Mouse (Mus musculus) kidney, postnatal 0 days (tissue): ENCODE measurements at regions not wholly inside any gene's neighbourhood (a gene's known extent, or its start where the extent isn't known, plus 50 kb on each side); places are given as distances from the start of the nearest gene placed in this dataset.
A peak's percentile ranks its signal among the peaks of the same experiment; 100 is the strongest.

ENCODE experiments used
- ATAC-seq: fragments of 200-750 bp; cut with Nextera tagmentation; replicated peaks from 2 replicates; pipeline ENCODE4 v1.8.0; 2017; ENCODE audit warnings: low read depth, moderate number of reproducible peaks, moderate TSS enrichment, moderate library complexity; ENCODE audit not compliant: low FRiP score
- DNase-seq: peaks from one replicate; pipeline ENCODE4 v3.0.0-alpha.2; 2016; ENCODE audit warnings: low spot score
- H3K27ac ChIP-seq: fragments of 300-500 bp; sonication (generic); 2 replicates; pipeline ENCODE4 v1.5.1; 2014; ENCODE audit warnings: mild to moderate bottlenecking
- H3K27me3 ChIP-seq: fragments of 300-500 bp; sonication (generic); 2 replicates; pipeline ENCODE4 v1.6.1; 2014; ENCODE audit warnings: low read length, mixed read lengths; ENCODE audit not compliant: insufficient read depth
- H3K36me3 ChIP-seq: fragments of 300-500 bp; sonication (generic); 2 replicates; pipeline ENCODE4 v1.6.1; 2014; ENCODE audit warnings: low read length, mixed read lengths; ENCODE audit not compliant: insufficient read depth
- H3K4me1 ChIP-seq: fragments of 300-500 bp; sonication (generic); replicated peaks from 2 replicates; pipeline ENCODE4 v1.6.1; 2014; ENCODE audit warnings: antibody characterized with exemption, low read length, mixed read lengths; ENCODE audit not compliant: insufficient read depth
- H3K4me2 ChIP-seq: fragments of 300-500 bp; sonication (generic); 2 replicates; pipeline ENCODE4 v1.6.1; 2014; ENCODE audit warnings: mild to moderate bottlenecking, low read length, moderate library complexity, mixed read lengths
- H3K4me3 ChIP-seq: fragments of 300-500 bp; sonication (generic); replicated peaks from 2 replicates; pipeline ENCODE4 v1.5.1; 2014; ENCODE audit warnings: low read depth, low read length
- H3K9ac ChIP-seq: fragments of 300-500 bp; sonication (generic); 2 replicates; pipeline ENCODE4 v1.6.1; 2014; ENCODE audit warnings: low read depth, low read length
- H3K9me3 ChIP-seq: fragments of 300-500 bp; sonication (generic); replicated peaks from 2 replicates; pipeline ENCODE4 v1.6.1; 2016; ENCODE audit warnings: low read length, inconsistent platforms, mixed read lengths
- CTCF ChIP-seq: IDR thresholded peaks from 2 replicates; pipeline ENCODE4 v1.5.1; 2016; ENCODE audit warnings: antibody characterized with exemption, low read depth, mild to moderate bottlenecking, moderate library complexity
- WGBS: fragments of 180-500 bp; shearing (Covaris S2); extraction: QIAGEN DNeasy Blood & Tissue Kit; methylation state at CpG from one replicate; pipeline ENCODE4 v1.1.7; 2014; 5-methylcytosine and 5-hydroxymethylcytosine counted together

DNA sequence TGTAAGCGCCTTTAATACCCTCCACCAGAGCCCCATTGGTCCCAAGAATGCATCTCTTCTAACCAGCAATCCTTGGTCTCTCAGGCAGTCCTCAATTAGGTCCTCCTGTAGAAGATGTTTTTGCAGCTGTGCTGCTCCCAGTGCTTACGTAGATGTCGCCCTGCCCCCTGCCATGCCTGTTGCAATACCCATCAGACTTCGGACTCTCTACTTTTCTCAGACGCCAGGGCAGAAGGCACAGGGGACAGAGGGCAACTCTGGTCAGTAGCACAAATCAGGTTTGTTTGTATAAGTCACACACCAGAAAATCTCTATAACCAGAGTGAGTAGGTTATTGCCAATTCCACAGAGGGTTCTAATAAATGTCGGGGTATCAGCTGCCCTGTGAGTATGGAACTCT, 123.0 kb upstream of the Mocs1 start:
- peak; percentile 24 for DNase-seq
- Histone ChIP-seq H3K9ac (no peak overlapping the region), H3K27ac (peak overlapping the region; percentile 31; the same call in 1 of the 2 replicates), H3K4me1 (no peaks in the 10 kb centered on the region), H3K27me3 (no peaks in the 10 kb centered on the region), H3K36me3 (no peaks in the 10 kb centered on the region), H3K4me3 (no peak overlapping the region), H3K9me3 (no peaks in the 10 kb centered on the region), H3K4me2 (no peak overlapping the region)
- WGBS, result 63% methylated on average over 6 of the region's 6 CpGs
- ATAC-seq, result peak; percentile 87
- no peak for TF ChIP-seq CTCF

DNA sequence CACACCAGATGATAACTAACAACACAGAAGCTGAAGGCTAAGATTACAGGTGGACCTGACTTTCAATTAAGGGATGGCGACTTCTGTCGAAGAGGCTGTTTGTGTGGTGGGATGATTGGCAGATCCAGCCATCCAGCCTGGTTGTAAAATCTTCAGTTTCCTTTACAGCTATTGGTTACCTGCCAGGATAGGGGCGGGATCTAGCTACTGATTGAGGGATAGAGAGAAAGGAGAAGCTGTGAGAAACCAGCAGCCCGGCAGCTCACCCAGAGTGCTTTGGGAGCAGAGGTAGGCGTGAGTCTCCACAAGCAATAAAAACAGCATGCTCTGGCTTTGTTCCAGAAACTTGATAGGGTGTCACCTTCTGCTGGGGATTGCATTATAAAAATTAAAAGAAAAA, 119.1 kb upstream of the Mocs1 start:
- H3K4me3 ChIP-seq, result no peak overlapping the region
- no peaks in the 10 kb centered on the region for H3K9me3 ChIP-seq
- DNase-seq (peak; percentile 94), ATAC-seq (peak; percentile 83)
- H3K36me3 ChIP-seq, result no peaks in the 10 kb centered on the region
- 9% methylated on average over 5 of the region's 5 CpGs for WGBS
- TF ChIP-seq CTCF, result no peak
- no peak overlapping the region for H3K27ac ChIP-seq
- H3K4me2 ChIP-seq, result peak overlapping the region; percentile 27
- no peaks in the 10 kb centered on the region for H3K27me3 ChIP-seq
- no peak overlapping the region for H3K9ac ChIP-seq
- no peaks in the 10 kb centered on the region for H3K4me1 ChIP-seq

DNA sequence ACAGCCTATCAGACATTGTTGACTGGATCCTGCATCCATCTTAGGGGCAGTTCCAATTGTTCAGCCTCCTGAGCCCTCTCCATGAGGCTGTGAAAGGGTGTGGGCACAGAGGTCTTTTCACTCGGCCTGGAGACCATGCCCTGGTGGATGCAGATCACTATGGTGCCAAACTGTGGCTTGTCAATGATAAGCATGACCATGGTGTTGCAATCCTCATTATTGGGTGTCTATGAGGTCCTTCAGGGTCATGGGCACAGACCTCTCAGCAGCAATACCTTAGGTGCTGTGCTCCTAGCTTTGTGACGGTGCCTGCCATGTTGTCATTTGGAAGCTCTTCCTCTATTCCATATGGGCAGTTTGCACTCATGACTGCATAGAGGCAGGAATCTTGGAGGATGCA, 114.0 kb upstream of the Mocs1 start:
- 85% methylated on average over 2 of the region's 2 CpGs for WGBS
- ATAC-seq (no peak), DNase-seq (no peak)
- Histone ChIP-seq H3K9me3 (no peaks in the 10 kb centered on the region), H3K27me3 (no peaks in the 10 kb centered on the region), H3K4me1 (no peaks in the 10 kb centered on the region), H3K27ac (no peak overlapping the region), H3K4me2 (no peak overlapping the region), H3K4me3 (no peak overlapping the region), H3K36me3 (no peaks in the 10 kb centered on the region), H3K9ac (no peak overlapping the region)
- TF ChIP-seq CTCF, result no peak

DNA sequence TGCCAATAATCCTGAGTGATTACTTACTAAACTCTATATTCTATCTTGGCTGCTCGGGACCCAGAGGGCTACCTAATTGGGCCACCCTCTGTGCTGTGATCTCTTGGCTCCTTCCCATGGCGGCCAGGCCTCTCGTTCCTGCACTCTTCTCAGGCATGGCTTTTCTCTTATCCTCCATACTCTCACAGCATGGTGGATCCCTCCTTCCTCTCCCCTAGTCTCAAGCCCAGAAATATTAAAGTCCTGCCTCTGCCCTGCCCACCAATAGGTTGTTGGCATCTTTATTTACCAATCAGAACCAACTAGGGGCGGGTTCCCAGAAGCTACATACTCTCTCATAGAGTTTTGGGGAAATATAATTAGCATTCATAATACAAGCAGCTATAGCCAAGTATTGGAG, 100.6 kb upstream of the Mocs1 start:
- H3K4me2 ChIP-seq, result no peak overlapping the region
- no peak overlapping the region for H3K27ac ChIP-seq
- no peaks in the 10 kb centered on the region for H3K36me3 ChIP-seq
- DNase-seq (no peak), ATAC-seq (no peak)
- H3K9ac ChIP-seq, result no peak overlapping the region
- no peak for TF ChIP-seq CTCF
- 75% methylated on average over 4 of the region's 4 CpGs for WGBS
- no peaks in the 10 kb centered on the region for H3K4me1 ChIP-seq
- no peak overlapping the region for H3K4me3 ChIP-seq
- H3K27me3 ChIP-seq, result no peaks in the 10 kb centered on the region
- H3K9me3 ChIP-seq, result no peaks in the 10 kb centered on the region

DNA sequence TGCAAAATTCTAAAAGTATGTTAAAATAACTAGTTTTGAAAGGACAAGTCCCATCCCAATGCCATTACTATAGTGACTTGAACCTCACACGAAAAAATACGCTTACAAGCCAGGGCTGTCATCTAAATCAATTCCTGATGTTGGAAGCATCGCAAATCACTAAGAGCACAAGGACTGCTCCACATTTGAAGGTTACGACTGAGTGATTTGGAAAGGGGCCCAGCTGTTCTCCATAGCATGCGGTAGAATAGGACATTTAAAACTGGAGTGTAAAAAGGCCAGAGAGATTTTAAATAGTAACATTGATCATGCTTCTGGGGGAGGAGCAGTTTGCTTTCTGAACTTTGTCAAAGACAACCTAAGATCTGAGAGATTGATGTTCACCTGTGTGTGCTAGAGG, 92.8 kb upstream of the Mocs1 start:
- Histone ChIP-seq H3K27me3 (no peaks in the 10 kb centered on the region), H3K4me1 (no peaks in the 10 kb centered on the region), H3K9me3 (no peaks in the 10 kb centered on the region), H3K4me3 (no peak overlapping the region), H3K4me2 (no peak overlapping the region), H3K27ac (no peak overlapping the region), H3K36me3 (no peaks in the 10 kb centered on the region), H3K9ac (no peak overlapping the region)
- DNase-seq (peak; percentile 61), ATAC-seq (no peak)
- WGBS, result 19% methylated on average over 5 of the region's 5 CpGs
- TF ChIP-seq CTCF, result no peak

DNA sequence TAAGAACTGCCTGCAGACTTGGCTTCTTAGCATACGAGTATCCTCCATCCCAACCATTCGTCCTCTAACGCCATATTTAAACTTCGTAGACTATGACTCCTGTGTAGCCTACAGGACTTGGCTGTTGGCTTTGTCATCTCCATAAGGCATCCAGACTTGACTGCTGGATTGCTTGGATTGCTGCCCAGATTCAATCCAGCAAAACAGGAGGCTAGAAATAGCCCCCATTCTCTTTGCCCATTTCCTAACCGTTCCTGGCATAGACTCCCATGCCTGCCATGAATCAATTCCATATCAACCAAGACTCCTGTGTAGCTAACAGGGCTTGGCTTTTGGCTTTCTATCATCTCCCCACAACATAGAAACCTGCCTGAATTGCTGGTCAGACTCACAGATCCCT, 90.3 kb upstream of the Mocs1 start:
- Histone ChIP-seq H3K27ac (no peak overlapping the region), H3K9me3 (no peaks in the 10 kb centered on the region), H3K4me2 (no peak overlapping the region), H3K36me3 (no peaks in the 10 kb centered on the region), H3K27me3 (no peaks in the 10 kb centered on the region), H3K4me1 (no peaks in the 10 kb centered on the region), H3K9ac (no peak overlapping the region), H3K4me3 (no peak overlapping the region)
- DNase-seq (no peak), ATAC-seq (no peak)
- no peak for TF ChIP-seq CTCF
- 92% methylated on average over 5 of the region's 5 CpGs for WGBS

DNA sequence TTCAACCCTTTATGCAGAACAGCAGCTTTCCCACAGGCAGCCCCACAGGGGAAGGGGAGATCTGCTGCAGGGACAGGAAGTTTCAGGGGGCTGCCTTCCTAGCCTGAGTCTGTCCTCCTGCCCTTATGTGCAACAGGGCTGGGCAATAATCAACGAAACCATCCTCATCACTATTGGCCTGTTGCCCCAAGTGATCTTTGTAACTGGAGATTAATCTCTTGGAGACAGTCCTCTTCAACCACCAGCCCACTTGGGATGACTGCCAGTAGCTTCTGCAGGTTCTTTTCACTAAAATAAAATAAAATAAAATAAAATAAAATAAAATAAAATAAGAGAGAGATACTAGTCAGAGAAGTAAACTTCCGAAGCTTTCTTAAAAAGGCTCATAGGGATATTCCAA, 85.5 kb upstream of the Mocs1 start:
- TF ChIP-seq CTCF, result no peak
- Histone ChIP-seq H3K27me3 (no peaks in the 10 kb centered on the region), H3K4me2 (no peak overlapping the region), H3K27ac (no peak overlapping the region), H3K4me1 (no peaks in the 10 kb centered on the region), H3K9ac (no peak overlapping the region), H3K4me3 (no peak overlapping the region), H3K9me3 (no peaks in the 10 kb centered on the region; the same call in 1 of the 2 replicates), H3K36me3 (no peaks in the 10 kb centered on the region)
- 78% methylated on average over 2 of the region's 2 CpGs for WGBS
- DNase-seq, result no peak
- ATAC-seq, result no peak
